Mouse (Mus musculus) CH12.LX (cell line): ENCODE measurements at regions not wholly inside any gene's neighbourhood (a gene's known extent, or its start where the extent isn't known, plus 50 kb on each side); places are given as distances from the start of the nearest gene placed in this dataset.

Source experiments
- DNase-seq: peaks from one replicate; pipeline ENCODE4 v3.0.0-alpha.2; 2013; ENCODE audit errors: extremely low read depth
- H3K27ac ChIP-seq: 2 replicates; pipeline ENCODE4 v1.5.1; 2012; ENCODE audit warnings: low read depth, mild to moderate bottlenecking, control low read depth, moderate library complexity; ENCODE audit not compliant: insufficient read depth
- H3K27me3 ChIP-seq: replicated peaks from 2 replicates; pipeline ENCODE3; 2012; ENCODE audit warnings: inconsistent platforms
- H3K36me3 ChIP-seq, 2 experiments: replicated peaks in 1 of 2; 2 replicates each; pipeline versions ENCODE3 to v1.6.1; 2012; ENCODE audit warnings: inconsistent platforms in 1 of 2, low read length in 1 of 2, mild to moderate bottlenecking in 1 of 2, mixed read lengths in 1 of 2, moderate library complexity in 1 of 2; ENCODE audit not compliant: control insufficient read depth in 1 of 2, insufficient read depth in 1 of 2
- H3K4me1 ChIP-seq, 2 experiments: 2 replicates each; pipeline ENCODE4 v1.6.1; 2012; ENCODE audit warnings: inconsistent platforms in 1 of 2, moderate library complexity in 1 of 2; ENCODE audit not compliant: insufficient read depth in 2 of 2, control insufficient read depth in 1 of 2
- H3K4me2 ChIP-seq: 2 replicates; pipeline ENCODE4 v1.6.1; 2012; ENCODE audit warnings: low read depth, mild to moderate bottlenecking, control low read depth; ENCODE audit not compliant: poor library complexity, insufficient read depth, severe bottlenecking
- H3K4me3 ChIP-seq, 3 experiments: fragments of 150-350 bp in 1 of 3; sonication (generic) in 1 of 3; replicated peaks in 1 of 3; 2 replicates each; pipeline versions ENCODE3 to v1.5.1; 2011 to 2012; ENCODE audit warnings: low read depth in 2 of 3, low read length in 2 of 3, mild to moderate bottlenecking in 2 of 3, moderate library complexity in 2 of 3, control low read depth in 1 of 3, improper control_type of control experiment in 1 of 3, inconsistent platforms in 1 of 3, mixed read lengths in 1 of 3; ENCODE audit not compliant: poor library complexity in 1 of 3
- H3K79me2 ChIP-seq: replicated peaks from 2 replicates; pipeline ENCODE4 v1.6.1; 2012; ENCODE audit warnings: mild to moderate bottlenecking, moderate library complexity; ENCODE audit not compliant: control insufficient read depth, poor library complexity, insufficient read depth, severe bottlenecking; ENCODE audit errors: extremely low read depth
- H3K9ac ChIP-seq: 2 replicates; pipeline ENCODE4 v1.6.1; 2012; ENCODE audit warnings: low read depth, mild to moderate bottlenecking, control low read depth, moderate library complexity; ENCODE audit not compliant: insufficient read depth
- H3K9me3 ChIP-seq: replicated peaks from 2 replicates; pipeline ENCODE3; 2012; ENCODE audit warnings: low read length, inconsistent platforms, mixed read lengths
- CHD1 ChIP-seq: IDR thresholded peaks from 2 replicates; pipeline ENCODE4 v1.6.1; 2012; ENCODE audit warnings: low read depth, low read length, improper control_type of control experiment, inconsistent platforms
- CHD2 ChIP-seq: IDR thresholded peaks from 2 replicates; pipeline ENCODE4 v1.6.1; 2011; ENCODE audit warnings: low read length, improper control_type of control experiment
- CTCF ChIP-seq, 2 experiments: IDR thresholded peaks in 1 of 2; conservative IDR thresholded peaks in 1 of 2; 2 replicates each; pipeline ENCODE4 v1.5.1; 2011 to 2012; ENCODE audit warnings: low read depth in 2 of 2, low read length in 2 of 2, improper control_type of control experiment in 1 of 2, inconsistent platforms in 1 of 2, mild to moderate bottlenecking in 1 of 2, moderate library complexity in 1 of 2
- E2F4 ChIP-seq: IDR thresholded peaks from 2 replicates; pipeline ENCODE4 v1.6.1; 2011; ENCODE audit warnings: low read depth, low read length, improper control_type of control experiment; ENCODE audit not compliant: insufficient replicate concordance
- HCFC1 ChIP-seq: IDR thresholded peaks from 2 replicates; pipeline ENCODE4 v1.6.1; 2012; ENCODE audit warnings: low read depth, mild to moderate bottlenecking, inconsistent platforms, low read length, improper control_type of control experiment
- IRF4 ChIP-seq: IDR thresholded peaks from 2 replicates; pipeline ENCODE4 v1.6.1; 2014; ENCODE audit warnings: low read depth, mild to moderate bottlenecking, inconsistent platforms, low read length, improper control_type of control experiment
- JUN ChIP-seq: IDR thresholded peaks from 2 replicates; pipeline ENCODE4 v1.6.1; 2011; ENCODE audit warnings: low read depth, mild to moderate bottlenecking, low read length, improper control_type of control experiment, moderate library complexity; ENCODE audit not compliant: insufficient read depth
- JUND ChIP-seq: conservative IDR thresholded peaks from 2 replicates; pipeline ENCODE4 v1.6.1; 2011; ENCODE audit warnings: low read depth, low read length, improper control_type of control experiment
- KAT2A ChIP-seq: IDR thresholded peaks from 2 replicates; pipeline ENCODE4 v1.6.1; 2012; ENCODE audit warnings: low read length, improper control_type of control experiment, inconsistent platforms; ENCODE audit not compliant: insufficient replicate concordance
- MAFK ChIP-seq: IDR thresholded peaks from 2 replicates; pipeline ENCODE4 v1.6.1; 2011; ENCODE audit warnings: low read length, improper control_type of control experiment; ENCODE audit not compliant: insufficient replicate concordance
- MAX ChIP-seq: IDR thresholded peaks from 2 replicates; pipeline ENCODE4 v1.6.1; 2011; ENCODE audit warnings: low read length, improper control_type of control experiment
- MXI1 ChIP-seq: IDR thresholded peaks from 2 replicates; pipeline ENCODE4 v1.6.1; 2011; ENCODE audit warnings: mild to moderate bottlenecking, low read depth, low read length, improper control_type of control experiment
- MYC ChIP-seq: IDR thresholded peaks from 2 replicates; pipeline ENCODE4 v1.6.1; 2011; ENCODE audit warnings: low read depth, mild to moderate bottlenecking, improper control_type of control experiment, low read length
- POLR2A ChIP-seq: IDR thresholded peaks from 2 replicates; pipeline ENCODE4 v1.6.1; 2011; ENCODE audit warnings: low read depth, mild to moderate bottlenecking, improper control_type of control experiment, low read length
- POLR2AphosphoS2 ChIP-seq: IDR thresholded peaks from 2 replicates; pipeline ENCODE4 v1.6.1; 2011; ENCODE audit warnings: low read depth, low read length, improper control_type of control experiment
- SIN3A ChIP-seq: IDR thresholded peaks from 2 replicates; pipeline ENCODE4 v1.6.1; 2012; ENCODE audit warnings: low read length, improper control_type of control experiment, inconsistent platforms
- UBTF ChIP-seq: IDR thresholded peaks from 2 replicates; pipeline ENCODE4 v1.6.1; 2012; ENCODE audit warnings: low read depth, mild to moderate bottlenecking, inconsistent platforms, low read length, improper control_type of control experiment, moderate library complexity
- USF2 ChIP-seq: conservative IDR thresholded peaks from 2 replicates; pipeline ENCODE4 v1.6.1; 2011; ENCODE audit warnings: low read depth, low read length, improper control_type of control experiment
- ZKSCAN1 ChIP-seq: IDR thresholded peaks from 2 replicates; pipeline ENCODE4 v1.6.1; 2012; ENCODE audit warnings: low read depth, inconsistent platforms, low read length, improper control_type of control experiment, borderline replicate concordance
- ZNF384 ChIP-seq: IDR thresholded peaks from 2 replicates; pipeline ENCODE4 v1.6.1; 2012; ENCODE audit warnings: low read depth, low read length, improper control_type of control experiment, inconsistent platforms
- dilution Hi-C: fragments of 300-500 bp; cut with MboI; formaldehyde crosslinking; loops from 2 replicates; pipeline ENCODE4 v1.14.3; 2020; ENCODE audit warnings: low sequenced_read_pairs; ENCODE audit not compliant: extremely low pct_unique_long_range_greater_than_20kb, extremely low pct_ligation_motif_present
- in situ Hi-C: fragments of 300-500 bp; cut with MboI; formaldehyde crosslinking; loops from 3 replicates; pipeline ENCODE4 v1.14.3; 2019; ENCODE audit warnings: low sequenced_read_pairs, low pct_ligation_motif_present, low pct_unique_long_range_greater_than_20kb, mixed read lengths

GRCm38 (mm10) chr5:119216146-119216545 lies 454.3 kb upstream of the Tbx3 start:
- Histone ChIP-seq H3K36me3 (no peaks in the 10 kb centered on the region), H3K27ac (no peak overlapping the region), H3K4me3 (no peak overlapping the region), H3K4me2 (no peak overlapping the region), H3K9me3 (peaks cover 95% of the 10 kb centered on the region), H3K4me1 (no peaks in the 10 kb centered on the region), H3K9ac (no peak overlapping the region), H3K79me2 (no peaks in the 10 kb centered on the region), H3K27me3 (no peaks in the 10 kb centered on the region)
- dilution Hi-C loops (no loop called here), in situ Hi-C loops (no loop called here)
- DNase-seq, result no peak
- TF ChIP-seq KAT2A (no peak), IRF4 (no peak), POLR2A (no peak), MXI1 (no peak), POLR2AphosphoS2 (no peak), JUN (no peak), CTCF (conservative IDR thresholded peaks at IDR 0.05 in 1 of 2, IDR thresholded peaks at IDR 0.05 in 1 of 2; ENCODE audit: low read depth in 2 of 2, low read length in 2 of 2) (no peak), HCFC1 (no peak), E2F4 (no peak), ZKSCAN1 (no peak), MYC (no peak), USF2 (no peak), JUND (no peak), SIN3A (no peak), ZNF384 (no peak), CHD2 (no peak), MAX (no peak), MAFK (no peak), UBTF (no peak), CHD1 (no peak)

- no peaks in the 10 kb centered on the region for H3K4me1 ChIP-seq
- no peak for TF ChIP-seq E2F4
- TF ChIP-seq, all 38 proteins: peak for 0
- Histone ChIP-seq H3K79me2 (no peaks in the 10 kb centered on the region), H3K9ac (no peak overlapping the region), H3K27ac (no peak overlapping the region), H3K27me3 (no peaks in the 10 kb centered on the region), H3K4me3 (no peak overlapping the region), H3K36me3 (no peaks in the 10 kb centered on the region), H3K9me3 (peaks cover 93% of the 10 kb centered on the region), H3K4me2 (no peak overlapping the region)
- DNase-seq, result no peak
- in situ Hi-C loops (no loop called here), dilution Hi-C loops (no loop called here)
Observed at GRCm38 (mm10) chr5:119217077-119217476, 453.4 kb upstream of the Tbx3 start.
